Mouse (Mus musculus) hindbrain, postnatal 0 days (tissue): ENCODE data around the gene P2ry14. TPM values are rescaled to one million over a fixed set of nuclear protein-coding genes. Genes with fewer than 3 reads are reported as not detected.
"Not testable (repeated sequence)": the region's sequence is repeated elsewhere in the genome, so short reads cannot be mapped to it uniquely, and the experiment has no call there.

Source experiments
- ATAC-seq: fragments of 200-750 bp; cut with Nextera tagmentation; 2 replicates; pipeline ENCODE4 v1.8.0; 2017; ENCODE audit warnings: mild to moderate bottlenecking, moderate TSS enrichment, moderate library complexity
- DNase-seq: peaks from one replicate; pipeline ENCODE4 v3.0.0-alpha.2; 2015; ENCODE audit warnings: low spot score
- H3K27ac ChIP-seq: fragments of 300-500 bp; sonication (generic); 2 replicates; pipeline ENCODE4 v1.5.1; 2014; ENCODE audit warnings: mild to moderate bottlenecking
- H3K27me3 ChIP-seq: fragments of 300-500 bp; sonication (generic); 2 replicates; pipeline ENCODE4 v1.6.1; 2014; ENCODE audit warnings: low read length, mixed read lengths; ENCODE audit not compliant: insufficient read depth
- H3K36me3 ChIP-seq: fragments of 300-500 bp; sonication (generic); 2 replicates; pipeline ENCODE4 v1.6.1; 2014; ENCODE audit warnings: low read length, mixed read lengths; ENCODE audit not compliant: insufficient read depth
- H3K4me1 ChIP-seq: fragments of 300-500 bp; sonication (generic); 2 replicates; pipeline ENCODE4 v1.6.1; 2014; ENCODE audit warnings: antibody characterized with exemption, low read length, mixed read lengths; ENCODE audit not compliant: insufficient read depth
- H3K4me2 ChIP-seq: fragments of 300-500 bp; sonication (generic); 2 replicates; pipeline ENCODE4 v1.6.1; 2014; ENCODE audit warnings: low read depth, mild to moderate bottlenecking, low read length, moderate library complexity, mixed read lengths
- H3K4me3 ChIP-seq: fragments of 300-500 bp; sonication (generic); 2 replicates; pipeline ENCODE4 v1.5.1; 2014; ENCODE audit warnings: low read length
- H3K9ac ChIP-seq: fragments of 300-500 bp; sonication (generic); replicated peaks from 2 replicates; pipeline ENCODE4 v1.6.1; 2014; ENCODE audit warnings: mild to moderate bottlenecking, low read length, moderate library complexity, mixed read lengths
- H3K9me3 ChIP-seq: fragments of 300-500 bp; sonication (generic); 2 replicates; pipeline ENCODE4 v1.6.1; 2016; ENCODE audit warnings: low read length, mixed read lengths
- CTCF ChIP-seq: IDR thresholded peaks from 2 replicates; pipeline ENCODE4 v1.5.1; 2016; ENCODE audit warnings: antibody characterized with exemption, control low read depth, low read depth
- WGBS: fragments of 180-500 bp; shearing (Covaris S2); extraction: QIAGEN DNeasy Blood & Tissue Kit; methylation state at CpG from one replicate; pipeline ENCODE4 v1.1.7; 2014; 5-methylcytosine and 5-hydroxymethylcytosine counted together
- polyA plus RNA-seq: library from polyadenylated mRNA; unstranded; fragments of >200 nt; fragmentation: Nextera tagmentation; extraction: Ambion mirVana; gene quantifications from 2 replicates; pipeline ENCODE4 v1.2.1, GENCODE M21; 2015
- total RNA-seq: library from RNA; depleted of rRNA; stranded (reverse); fragments of >200 nt; gene quantifications from 2 replicates; pipeline ENCODE4 v1.2.3, GENCODE M21; 2014

Gene P2ry14
- total and polyA plus RNA-seq, 2 experiments from 2014 or later = 1.7 to 4.4 TPM

- Histone ChIP-seq H3K27me3 (no peaks in the 10 kb centered on the region), H3K27ac (no peak overlapping the region), H3K9me3 (no peaks in the 10 kb centered on the region), H3K36me3 (peaks cover 4% of the 10 kb centered on the region; the same call in 1 of the 2 replicates), H3K9ac (no peak overlapping the region), H3K4me2 (no peak overlapping the region), H3K4me3 (no peak overlapping the region), H3K4me1 (no peaks in the 10 kb centered on the region)
- ATAC-seq (no peak), DNase-seq (no peak)
- no peak for TF ChIP-seq CTCF
- WGBS = 83% methylated on average over 3 of the region's 3 CpGs
Measured at GRCm38 (mm10) chr3:59111944-59112343, 41.5 kb downstream of the P2ry14 start.

GRCm38 (mm10) chr3:59109834-59110233, 43.6 kb downstream of the P2ry14 start:
- H3K4me3 ChIP-seq, H3K27ac ChIP-seq, H3K4me2 ChIP-seq, H3K9me3 ChIP-seq, H3K9ac ChIP-seq, H3K27me3 ChIP-seq, H3K4me1 ChIP-seq, ATAC-seq, H3K36me3 ChIP-seq, DNase-seq: not testable (repeated sequence)
- 91% methylated on average over 3 of the region's 3 CpGs for WGBS

- Histone ChIP-seq H3K27ac (no peak overlapping the region), H3K4me2 (no peak overlapping the region), H3K36me3 (no peaks in the 10 kb centered on the region), H3K9me3 (no peaks in the 10 kb centered on the region), H3K9ac (no peak overlapping the region), H3K4me3 (no peak overlapping the region), H3K4me1 (no peaks in the 10 kb centered on the region), H3K27me3 (no peaks in the 10 kb centered on the region)
- no peak for ATAC-seq
- WGBS = 98% methylated on average over 4 of the region's 4 CpGs
- TF ChIP-seq CTCF = no peak
- DNase-seq = no peak
Measured at GRCm38 (mm10) chr3:59107439-59107838, 46.0 kb downstream of the P2ry14 start.

- Histone ChIP-seq H3K27me3 (no peaks in the 10 kb centered on the region), H3K36me3 (no peaks in the 10 kb centered on the region), H3K9me3 (no peaks in the 10 kb centered on the region), H3K4me3 (no peak overlapping the region), H3K4me2 (no peak overlapping the region), H3K4me1 (no peaks in the 10 kb centered on the region), H3K9ac (no peak overlapping the region), H3K27ac (no peak overlapping the region)
- WGBS = 82% methylated on average over 4 of the region's 4 CpGs
- ATAC-seq = no peak
- TF ChIP-seq CTCF = no peak
- no peak for DNase-seq
Measured at GRCm38 (mm10) chr3:59104462-59104861, 49.0 kb downstream of the P2ry14 start.

GRCm38 (mm10) chr3:59102146-59102545, 51.3 kb downstream of the P2ry14 start:
- Histone ChIP-seq H3K27ac (no peak overlapping the region), H3K9ac (no peak overlapping the region), H3K4me1 (no peaks in the 10 kb centered on the region), H3K27me3 (no peaks in the 10 kb centered on the region), H3K4me2 (no peak overlapping the region), H3K36me3 (no peaks in the 10 kb centered on the region), H3K4me3 (no peak overlapping the region), H3K9me3 (no peaks in the 10 kb centered on the region)
- TF ChIP-seq CTCF = no peak
- no peak for DNase-seq
- no peak for ATAC-seq
- WGBS = 97% methylated on average over 2 of the region's 2 CpGs

DNA sequence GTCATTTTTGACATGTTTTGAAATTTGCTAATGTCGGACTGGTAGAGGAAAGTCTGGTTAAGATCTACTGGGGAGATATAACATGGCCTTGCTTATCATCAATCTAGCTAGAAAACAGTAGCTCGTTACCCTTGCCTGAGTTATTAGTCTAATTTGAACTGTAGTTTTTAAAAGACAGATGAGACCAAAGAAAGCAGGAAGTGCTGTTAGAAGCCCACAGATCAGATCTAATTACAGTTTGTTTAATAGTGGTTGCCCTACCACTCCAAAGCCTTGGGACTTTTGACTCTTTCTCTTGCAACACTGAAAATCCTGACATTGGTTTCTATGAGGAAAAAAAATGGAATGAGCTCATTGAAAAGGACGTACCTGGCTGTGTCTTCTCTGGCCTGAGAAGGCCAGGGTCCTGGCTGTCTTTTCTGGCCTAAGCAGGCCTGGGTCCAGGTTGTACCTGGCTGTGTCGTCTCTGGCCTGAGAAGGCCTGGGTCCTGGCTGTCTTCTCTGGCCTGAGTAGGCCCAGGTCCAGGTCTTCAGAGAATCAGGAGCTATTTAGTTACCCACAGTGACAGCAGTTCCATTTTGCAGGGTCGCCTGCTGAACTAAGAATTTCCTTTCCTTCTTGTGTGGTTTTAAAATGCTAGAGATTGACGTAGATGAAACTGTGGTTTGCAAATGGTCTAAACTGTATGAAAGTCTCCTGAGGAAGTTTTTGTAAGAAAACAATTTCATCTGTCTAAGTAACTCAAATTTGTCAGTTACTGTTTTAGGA, 52.0 kb downstream of the P2ry14 start, which contains the start of gene Gpr171:
Gpr171 (minus strand) TSS at position 604 of the 769 bp plus-strand sequence.
- Histone ChIP-seq H3K4me1 (no peaks in the 10 kb centered on the region), H3K36me3 (no peaks in the 10 kb centered on the region), H3K9me3 (no peaks in the 10 kb centered on the region), H3K27ac (no peak within 1 kb of the TSS), H3K4me2 (no peak within 1 kb of the TSS), H3K9ac (no peak within 1 kb of the TSS), H3K27me3 (no peaks in the 10 kb centered on the region), H3K4me3 (no peak within 1 kb of the TSS)
- TF ChIP-seq CTCF = no peak
- 82% methylated on average over 6 of the region's 6 CpGs for WGBS
- DNase-seq (no peak), ATAC-seq (no peak)

DNA sequence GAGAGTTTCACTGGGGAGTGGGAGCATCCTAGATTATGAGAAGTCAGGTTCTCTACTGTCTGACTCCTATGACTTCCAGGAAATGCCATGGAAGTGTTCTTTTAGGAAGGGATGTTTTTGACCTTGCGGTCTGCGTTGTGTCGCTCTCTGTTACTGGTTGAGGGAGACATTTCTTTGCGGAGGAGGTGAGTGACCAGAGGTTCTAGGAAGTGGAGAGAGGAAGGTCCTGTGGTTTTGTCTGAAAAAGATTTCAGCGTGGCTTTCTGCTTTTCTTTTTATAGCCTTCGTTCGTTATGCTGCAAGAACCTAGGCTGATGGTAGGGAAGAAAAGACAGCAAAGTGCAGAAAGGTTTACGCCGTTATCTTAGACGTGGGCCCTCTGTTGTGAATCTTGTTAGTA, 54.9 kb downstream of the P2ry14 start:
- WGBS = 90% methylated on average over 10 of the region's 10 CpGs
- H3K4me3 ChIP-seq = no peak overlapping the region
- H3K27me3 ChIP-seq = no peaks in the 10 kb centered on the region
- no peaks in the 10 kb centered on the region for H3K9me3 ChIP-seq
- ATAC-seq (no peak), DNase-seq (no peak)
- H3K4me2 ChIP-seq = no peak overlapping the region
- no peaks in the 10 kb centered on the region for H3K36me3 ChIP-seq
- no peak for TF ChIP-seq CTCF
- H3K27ac ChIP-seq = no peak overlapping the region
- no peak overlapping the region for H3K9ac ChIP-seq
- H3K4me1 ChIP-seq = no peaks in the 10 kb centered on the region
